Mouse (Mus musculus) ES-Bruce4 (cell line): ENCODE measurements at regions not wholly inside any gene's neighbourhood (a gene's known extent, or its start where the extent isn't known, plus 50 kb on each side); places are given as distances from the start of the nearest gene placed in this dataset.
"Not testable (repeated sequence)": the region's sequence is repeated elsewhere in the genome, so short reads cannot be mapped to it uniquely, and the experiment has no call there.

ENCODE experiments used
- H3K27ac ChIP-seq: 2 replicates; pipeline ENCODE4 v1.5.1; 2012; ENCODE audit warnings: low read length, inconsistent platforms; ENCODE audit not compliant: insufficient read depth
- H3K27me3 ChIP-seq: 2 replicates; pipeline ENCODE4 v1.6.1; 2012; ENCODE audit warnings: mild to moderate bottlenecking, low read length, inconsistent platforms; ENCODE audit not compliant: control insufficient read depth, poor library complexity, insufficient read depth, severe bottlenecking
- H3K36me3 ChIP-seq: 2 replicates; pipeline ENCODE4 v1.6.1; 2012; ENCODE audit warnings: inconsistent platforms, mild to moderate bottlenecking, low read length, moderate library complexity; ENCODE audit not compliant: control insufficient read depth, poor library complexity, insufficient read depth, severe bottlenecking
- H3K4me1 ChIP-seq: one replicate; pipeline ENCODE4 v1.8.1; 2011; ENCODE audit warnings: low read length; ENCODE audit not compliant: control insufficient read depth, insufficient read depth
- H3K4me3 ChIP-seq: 2 replicates; pipeline ENCODE4 v1.5.1; 2011; ENCODE audit warnings: low read depth, mild to moderate bottlenecking, low read length
- H3K9ac ChIP-seq: 2 replicates; pipeline ENCODE4 v1.6.1; 2012; ENCODE audit warnings: low read depth, mild to moderate bottlenecking, inconsistent platforms; ENCODE audit not compliant: poor library complexity, severe bottlenecking
- H3K9me3 ChIP-seq: replicated peaks from 2 replicates; pipeline ENCODE4 v1.6.1; 2012; ENCODE audit warnings: mild to moderate bottlenecking, low read length, inconsistent platforms; ENCODE audit not compliant: control insufficient read depth, poor library complexity, insufficient read depth, severe bottlenecking
- CTCF ChIP-seq: IDR thresholded peaks from one replicate; pipeline ENCODE4 v1.8.1; 2011; ENCODE audit warnings: low read depth, low read length
- EP300 ChIP-seq: IDR thresholded peaks from 2 replicates; pipeline ENCODE4 v1.6.1; 2011; ENCODE audit warnings: low read depth, low read length; ENCODE audit not compliant: insufficient read depth
- POLR2A ChIP-seq: IDR thresholded peaks from one replicate; pipeline ENCODE4 v1.8.1; 2011; ENCODE audit warnings: low read length; ENCODE audit not compliant: insufficient read depth

- H3K4me1 ChIP-seq, H3K9me3 ChIP-seq, H3K36me3 ChIP-seq, H3K4me3 ChIP-seq, H3K27ac ChIP-seq, H3K9ac ChIP-seq, H3K27me3 ChIP-seq: not testable (repeated sequence)
Measured at GRCm38 (mm10) chr11:40159161-40159560, 535.8 kb downstream of the Mat2b start.

GRCm38 (mm10) chr11:40149312-40149711 is 545.7 kb downstream of the Mat2b start:
- Histone ChIP-seq H3K4me3 (no peak overlapping the region), H3K9me3 (no peaks in the 10 kb centered on the region), H3K9ac (no peak overlapping the region), H3K27ac (no peak overlapping the region), H3K4me1 (no peaks in the 10 kb centered on the region), H3K27me3 (0 out of 2 replicates have a peak, but pooled peaks cover 1% of the 10 kb centered on the region), H3K36me3 (no peaks in the 10 kb centered on the region)
- TF ChIP-seq EP300 (no peak), POLR2A (no peak), CTCF (no peak)

- no peak for TF ChIP-seq EP300
- TF ChIP-seq POLR2A = no peak
- TF ChIP-seq CTCF = no peak
- H3K9ac ChIP-seq = no peak overlapping the region
- no peaks in the 10 kb centered on the region for H3K27me3 ChIP-seq
- H3K36me3 ChIP-seq = no peaks in the 10 kb centered on the region
- H3K4me3 ChIP-seq = no peak overlapping the region
- H3K27ac ChIP-seq = no peak overlapping the region
- no peaks in the 10 kb centered on the region for H3K4me1 ChIP-seq
- H3K9me3 ChIP-seq = no peaks in the 10 kb centered on the region
Measured at GRCm38 (mm10) chr11:40137803-40138202, 557.2 kb downstream of the Mat2b start.

GRCm38 (mm10) chr11:40102613-40103012 is 592.4 kb downstream of the Mat2b start:
- Histone ChIP-seq H3K27ac (no peak overlapping the region), H3K4me1 (no peaks in the 10 kb centered on the region), H3K9ac (no peak overlapping the region), H3K4me3 (no peak overlapping the region), H3K27me3 (no peaks in the 10 kb centered on the region), H3K36me3 (no peaks in the 10 kb centered on the region), H3K9me3 (no peaks in the 10 kb centered on the region)
- TF ChIP-seq EP300 (no peak), POLR2A (no peak), CTCF (no peak)

- H3K36me3 ChIP-seq = no peaks in the 10 kb centered on the region
- no peaks in the 10 kb centered on the region for H3K4me1 ChIP-seq
- no peaks in the 10 kb centered on the region for H3K27me3 ChIP-seq
- H3K9me3 ChIP-seq = peaks cover 3% of the 10 kb centered on the region; the same call in 1 of the 2 replicates
- no peak overlapping the region for H3K4me3 ChIP-seq
- H3K27ac ChIP-seq = no peak overlapping the region
- no peak overlapping the region for H3K9ac ChIP-seq
- TF ChIP-seq CTCF (no peak), POLR2A (no peak), EP300 (no peak)
Measured at GRCm38 (mm10) chr11:40074317-40074716, 620.7 kb downstream of the Mat2b start.

GRCm38 (mm10) chr11:40050503-40050902 is 644.5 kb downstream of the Mat2b start:
- Histone ChIP-seq H3K4me3 (no peak overlapping the region), H3K27me3 (no peaks in the 10 kb centered on the region), H3K9me3 (no peaks in the 10 kb centered on the region), H3K36me3 (no peaks in the 10 kb centered on the region), H3K4me1 (no peaks in the 10 kb centered on the region), H3K9ac (no peak overlapping the region), H3K27ac (peak overlapping the region; percentile 56; the same call in 1 of the 2 replicates)
- TF ChIP-seq POLR2A (no peak), EP300 (peak; percentile 91)
